Mouse (Mus musculus) CH12.LX (cell line): ENCODE results near the gene Cngb1. TPM values are rescaled to one million over a fixed set of nuclear protein-coding genes. Genes with fewer than 3 reads are reported as not detected.

Experiments used
- DNase-seq: peaks from one replicate; pipeline ENCODE4 v3.0.0-alpha.2; 2013; ENCODE audit errors: extremely low read depth
- H3K27ac ChIP-seq: 2 replicates; pipeline ENCODE4 v1.5.1; 2012; ENCODE audit warnings: low read depth, mild to moderate bottlenecking, control low read depth, moderate library complexity; ENCODE audit not compliant: insufficient read depth
- H3K27me3 ChIP-seq: replicated peaks from 2 replicates; pipeline ENCODE3; 2012; ENCODE audit warnings: inconsistent platforms
- H3K36me3 ChIP-seq, 2 experiments: replicated peaks in 1 of 2; 2 replicates each; pipeline versions ENCODE3 to v1.6.1; 2012; ENCODE audit warnings: inconsistent platforms in 1 of 2, low read length in 1 of 2, mild to moderate bottlenecking in 1 of 2, mixed read lengths in 1 of 2, moderate library complexity in 1 of 2; ENCODE audit not compliant: control insufficient read depth in 1 of 2, insufficient read depth in 1 of 2
- H3K4me1 ChIP-seq, 2 experiments: 2 replicates each; pipeline ENCODE4 v1.6.1; 2012; ENCODE audit warnings: inconsistent platforms in 1 of 2, moderate library complexity in 1 of 2; ENCODE audit not compliant: insufficient read depth in 2 of 2, control insufficient read depth in 1 of 2
- H3K4me2 ChIP-seq: 2 replicates; pipeline ENCODE4 v1.6.1; 2012; ENCODE audit warnings: low read depth, mild to moderate bottlenecking, control low read depth; ENCODE audit not compliant: poor library complexity, insufficient read depth, severe bottlenecking
- H3K4me3 ChIP-seq, 3 experiments: fragments of 150-350 bp in 1 of 3; sonication (generic) in 1 of 3; replicated peaks in 1 of 3; 2 replicates each; pipeline versions ENCODE3 to v1.5.1; 2011 to 2012; ENCODE audit warnings: low read depth in 2 of 3, low read length in 2 of 3, mild to moderate bottlenecking in 2 of 3, moderate library complexity in 2 of 3, control low read depth in 1 of 3, improper control_type of control experiment in 1 of 3, inconsistent platforms in 1 of 3, mixed read lengths in 1 of 3; ENCODE audit not compliant: poor library complexity in 1 of 3
- H3K79me2 ChIP-seq: replicated peaks from 2 replicates; pipeline ENCODE4 v1.6.1; 2012; ENCODE audit warnings: mild to moderate bottlenecking, moderate library complexity; ENCODE audit not compliant: control insufficient read depth, poor library complexity, insufficient read depth, severe bottlenecking; ENCODE audit errors: extremely low read depth
- H3K9ac ChIP-seq: 2 replicates; pipeline ENCODE4 v1.6.1; 2012; ENCODE audit warnings: low read depth, mild to moderate bottlenecking, control low read depth, moderate library complexity; ENCODE audit not compliant: insufficient read depth
- H3K9me3 ChIP-seq: replicated peaks from 2 replicates; pipeline ENCODE3; 2012; ENCODE audit warnings: low read length, inconsistent platforms, mixed read lengths
- BHLHE40 ChIP-seq: IDR thresholded peaks from 2 replicates; pipeline ENCODE4 v1.6.1; 2011; ENCODE audit warnings: mild to moderate bottlenecking, low read depth, low read length, improper control_type of control experiment
- CHD1 ChIP-seq: IDR thresholded peaks from 2 replicates; pipeline ENCODE4 v1.6.1; 2012; ENCODE audit warnings: low read depth, low read length, improper control_type of control experiment, inconsistent platforms
- CTCF ChIP-seq, 2 experiments: IDR thresholded peaks in 1 of 2; conservative IDR thresholded peaks in 1 of 2; 2 replicates each; pipeline ENCODE4 v1.5.1; 2011 to 2012; ENCODE audit warnings: low read depth in 2 of 2, low read length in 2 of 2, improper control_type of control experiment in 1 of 2, inconsistent platforms in 1 of 2, mild to moderate bottlenecking in 1 of 2, moderate library complexity in 1 of 2
- ELF1 ChIP-seq: IDR thresholded peaks from 2 replicates; pipeline ENCODE4 v1.6.1; 2014; ENCODE audit warnings: low read depth, mild to moderate bottlenecking, inconsistent platforms, low read length, improper control_type of control experiment
- EP300 ChIP-seq: IDR thresholded peaks from 2 replicates; pipeline ENCODE4 v1.6.1; 2011; ENCODE audit warnings: low read length, improper control_type of control experiment
- ETS1 ChIP-seq: conservative IDR thresholded peaks from 2 replicates; pipeline ENCODE4 v1.6.1; 2012; ENCODE audit warnings: low read depth, mild to moderate bottlenecking, inconsistent platforms, low read length, improper control_type of control experiment, moderate library complexity
- HCFC1 ChIP-seq: IDR thresholded peaks from 2 replicates; pipeline ENCODE4 v1.6.1; 2012; ENCODE audit warnings: low read depth, mild to moderate bottlenecking, inconsistent platforms, low read length, improper control_type of control experiment
- MAFK ChIP-seq: IDR thresholded peaks from 2 replicates; pipeline ENCODE4 v1.6.1; 2011; ENCODE audit warnings: low read length, improper control_type of control experiment; ENCODE audit not compliant: insufficient replicate concordance
- MAX ChIP-seq: IDR thresholded peaks from 2 replicates; pipeline ENCODE4 v1.6.1; 2011; ENCODE audit warnings: low read length, improper control_type of control experiment
- MAZ ChIP-seq: IDR thresholded peaks from 2 replicates; pipeline ENCODE4 v1.6.1; 2012; ENCODE audit warnings: low read depth, mild to moderate bottlenecking, inconsistent platforms, low read length, improper control_type of control experiment, moderate library complexity
- MEF2A ChIP-seq: IDR thresholded peaks from 2 replicates; pipeline ENCODE4 v1.6.1; 2014; ENCODE audit warnings: low read depth, mild to moderate bottlenecking, inconsistent platforms, low read length, improper control_type of control experiment, borderline replicate concordance
- MXI1 ChIP-seq: IDR thresholded peaks from 2 replicates; pipeline ENCODE4 v1.6.1; 2011; ENCODE audit warnings: mild to moderate bottlenecking, low read depth, low read length, improper control_type of control experiment
- NRF1 ChIP-seq: IDR thresholded peaks from 2 replicates; pipeline ENCODE4 v1.6.1; 2014; ENCODE audit warnings: low read depth, mild to moderate bottlenecking, inconsistent platforms, low read length, improper control_type of control experiment, moderate library complexity
- POLR2A ChIP-seq: IDR thresholded peaks from 2 replicates; pipeline ENCODE4 v1.6.1; 2011; ENCODE audit warnings: low read depth, mild to moderate bottlenecking, improper control_type of control experiment, low read length
- RAD21 ChIP-seq: IDR thresholded peaks from 2 replicates; pipeline ENCODE4 v1.6.1; 2011; ENCODE audit warnings: low read depth, mild to moderate bottlenecking, low read length, improper control_type of control experiment, moderate library complexity
- SMC3 ChIP-seq: IDR thresholded peaks from 2 replicates; pipeline ENCODE4 v1.6.1; 2011; ENCODE audit warnings: low read depth, low read length, improper control_type of control experiment
- TBP ChIP-seq: conservative IDR thresholded peaks from 2 replicates; pipeline ENCODE4 v1.6.1; 2011; ENCODE audit warnings: low read depth, low read length, improper control_type of control experiment
- TCF12 ChIP-seq: IDR thresholded peaks from 2 replicates; pipeline ENCODE4 v1.6.1; 2014; ENCODE audit warnings: low read depth, mild to moderate bottlenecking, inconsistent platforms, low read length, improper control_type of control experiment
- UBTF ChIP-seq: IDR thresholded peaks from 2 replicates; pipeline ENCODE4 v1.6.1; 2012; ENCODE audit warnings: low read depth, mild to moderate bottlenecking, inconsistent platforms, low read length, improper control_type of control experiment, moderate library complexity
- USF1 ChIP-seq: IDR thresholded peaks from 2 replicates; pipeline ENCODE4 v1.6.1; 2014; ENCODE audit warnings: low read depth, mild to moderate bottlenecking, inconsistent platforms, low read length, improper control_type of control experiment
- ZC3H11A ChIP-seq: IDR thresholded peaks from 2 replicates; pipeline ENCODE4 v1.6.1; 2012; ENCODE audit warnings: low read depth, mild to moderate bottlenecking, inconsistent platforms, low read length, improper control_type of control experiment
- ZMIZ1 ChIP-seq: IDR thresholded peaks from 2 replicates; pipeline ENCODE4 v1.6.1; 2012; ENCODE audit warnings: low read depth, mild to moderate bottlenecking, inconsistent platforms, low read length, improper control_type of control experiment
- dilution Hi-C: fragments of 300-500 bp; cut with MboI; formaldehyde crosslinking; loops from 2 replicates; pipeline ENCODE4 v1.14.3; 2020; ENCODE audit warnings: low sequenced_read_pairs; ENCODE audit not compliant: extremely low pct_unique_long_range_greater_than_20kb, extremely low pct_ligation_motif_present
- in situ Hi-C: fragments of 300-500 bp; cut with MboI; formaldehyde crosslinking; loops from 3 replicates; pipeline ENCODE4 v1.14.3; 2019; ENCODE audit warnings: low sequenced_read_pairs, low pct_ligation_motif_present, low pct_unique_long_range_greater_than_20kb, mixed read lengths
- polyA plus RNA-seq: library from polyadenylated mRNA; unstranded; fragments of >175 nt; gene quantifications from 2 replicates; pipeline ENCODE4 v1.2.1, GENCODE M21; 2012; ENCODE audit warnings: low read depth; ENCODE audit not compliant: insufficient read length
- total RNA-seq, 2 experiments: library from RNA; depleted of rRNA; stranded (reverse); fragments of 300-350 nt in 1 of 2; fragments of >200 nt in 1 of 2; gene quantifications; 2 replicates each; pipeline ENCODE4 v1.2.3; 2012 to 2014

Gene Cngb1
- total and polyA plus RNA-seq, 3 experiments, result not detected

- peaks cover 6 to 14% of the 10 kb centered on the region in 2 experiments for H3K4me1 ChIP-seq
- H3K79me2 ChIP-seq, result 0 out of 2 replicates have a peak, but pooled peaks cover 2% of the 10 kb centered on the region
- no peaks in the 10 kb centered on the region for H3K27me3 ChIP-seq
- no peaks in the 10 kb centered on the region for H3K9me3 ChIP-seq
- dilution Hi-C loops, result no loop called here
- H3K4me2 ChIP-seq, result no peak overlapping the region
- DNase-seq, result no peak
- H3K9ac ChIP-seq, result no peak overlapping the region
- H3K27ac ChIP-seq, result no peak overlapping the region
- TF ChIP-seq USF1 (no peak), CHD1 (no peak), BHLHE40 (0 out of 2 replicates have a peak, but pooled peaks have one; percentile 12), MAX (no peak), ZC3H11A (no peak), CTCF (conservative IDR thresholded peaks at IDR 0.05 in 1 of 2, IDR thresholded peaks at IDR 0.05 in 1 of 2; ENCODE audit: low read depth in 2 of 2, low read length in 2 of 2) (no peak), SMC3 (no peak), ETS1 (no peak)
- TF ChIP-seq, all 38 proteins: peak for 1
- Histone ChIP-seq H3K4me3 (no peak overlapping the region), H3K36me3 (peaks cover 9 to 55% of the 10 kb centered on the region in 2 experiments)
- in situ Hi-C loops, result no loop called here
Observed at GRCm38 (mm10) chr8:95335706-95336105, 29.3 kb upstream of the Cngb1 start.

DNA sequence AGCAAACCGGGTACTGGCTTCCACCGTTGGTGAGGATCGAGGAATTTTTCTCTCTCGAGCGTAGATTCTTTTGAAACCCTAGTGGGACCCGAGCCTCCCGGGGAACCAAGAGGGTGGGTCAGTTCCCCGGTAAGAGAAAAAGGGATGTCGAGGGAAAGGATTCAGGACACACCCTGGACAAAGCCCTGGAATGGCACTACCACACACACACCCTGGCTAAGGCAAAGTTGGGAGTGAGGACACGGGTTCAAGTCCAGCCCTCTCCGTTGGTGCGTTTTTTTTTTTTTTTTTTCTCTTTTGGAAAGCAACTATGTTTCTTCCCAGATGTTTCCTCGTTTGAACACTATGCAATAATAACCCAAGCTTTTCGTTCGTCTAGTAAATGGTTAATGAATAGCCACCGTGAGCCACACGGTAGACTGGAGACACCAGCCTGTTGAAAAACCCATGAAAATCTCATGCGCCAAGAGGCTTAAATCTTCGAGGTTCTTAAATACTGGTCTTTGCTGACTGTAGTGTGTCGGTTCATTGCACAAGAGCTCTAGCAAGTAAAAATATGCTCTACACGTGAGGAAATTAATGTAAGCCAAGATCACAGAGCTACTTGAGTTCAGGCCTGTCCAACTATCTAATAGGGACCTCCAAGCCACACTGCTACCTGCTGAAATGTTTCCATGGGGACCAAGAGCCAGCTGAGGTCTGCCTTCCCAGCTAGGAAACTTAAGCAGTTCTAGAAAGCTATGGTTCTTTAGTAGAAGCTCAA is 26.2 kb upstream of the Cngb1 start:
- Histone ChIP-seq H3K4me1 (peaks cover 6 to 22% of the 10 kb centered on the region in 2 experiments), H3K9me3 (no peaks in the 10 kb centered on the region), H3K4me2 (peak overlapping the region; percentile 62), H3K27ac (peak overlapping the region; percentile 18; the same call in 1 of the 2 replicates), H3K36me3 (peaks cover 24 to 51% of the 10 kb centered on the region in 2 experiments), H3K27me3 (no peaks in the 10 kb centered on the region), H3K79me2 (peaks cover 2% of the 10 kb centered on the region; the same call in 1 of the 2 replicates), H3K9ac (peak overlapping the region; percentile 61), H3K4me3 (peak overlapping the region; percentile 61 to 80 (median 72))
- no peak for DNase-seq
- TF ChIP-seq MAZ, result no peak
- 0 out of 2 replicates have a peak, but pooled peaks have one; percentile 24 for TF ChIP-seq BHLHE40
- dilution Hi-C loops, result no loop called here
- in situ Hi-C loops, result loop anchor here (5.0 kb wide), 2 partner anchors 75 to 95 kb away; no protein-coding TSS in a partner anchor

DNA sequence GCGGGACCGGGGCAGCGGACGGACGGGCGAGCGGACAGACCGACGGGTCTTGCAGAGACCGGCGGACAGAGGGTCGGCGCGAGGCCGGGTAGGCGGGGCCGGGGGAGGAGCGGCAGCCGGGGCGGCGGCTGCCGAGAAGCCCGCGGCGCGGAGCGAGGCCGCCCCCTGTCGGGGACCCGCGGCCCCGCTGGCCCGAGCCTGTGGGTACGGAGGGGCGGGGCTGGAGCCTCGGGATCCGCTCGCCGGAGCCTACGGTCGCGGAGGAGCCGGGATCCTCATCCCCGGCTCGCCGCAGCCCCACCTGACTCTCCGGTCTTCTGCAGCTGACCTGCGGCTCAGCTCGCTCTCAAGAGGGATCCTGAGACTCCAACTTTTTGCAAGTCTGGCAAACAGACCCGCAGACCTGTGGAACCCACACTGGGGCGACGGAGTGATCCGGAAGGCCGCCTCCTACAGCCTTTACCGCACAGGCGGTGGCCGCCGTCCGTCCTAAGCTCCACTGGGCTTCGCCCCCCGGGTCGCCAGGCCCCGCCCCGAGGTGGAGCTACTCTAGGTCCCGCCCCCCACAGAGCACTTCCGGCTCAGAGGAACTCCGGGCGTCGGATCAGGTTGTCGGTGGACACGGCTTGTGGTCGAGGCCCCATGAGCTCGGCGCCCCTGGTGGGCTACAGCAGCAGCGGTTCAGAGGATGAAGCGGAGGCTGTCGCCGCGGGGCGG is 25.5 kb upstream of the Cngb1 start, which contains the start of the genes Zfp319 and Usb1:
TSS of gene Zfp319 (minus strand) at position 231 of the 717 bp plus-strand sequence.
TSS of gene Usb1 (plus strand) at position 565 of the 717 bp plus-strand sequence.
- Histone ChIP-seq H3K27me3 (no peaks in the 10 kb centered on the region), H3K4me2 (peak within 1 kb of the TSS; percentile 88), H3K36me3 (peaks cover 27 to 52% of the 10 kb centered on the region in 2 experiments), H3K9ac (peak within 1 kb of the TSS; percentile 81), H3K79me2 (peaks cover 2% of the 10 kb centered on the region; the same call in 1 of the 2 replicates), H3K27ac (peak within 1 kb of the TSS; percentile 64), H3K4me1 (peaks cover 6 to 22% of the 10 kb centered on the region in 2 experiments), H3K4me3 (peak within 1 kb of the TSS; percentile 80 to 90 (median 83)), H3K9me3 (no peaks in the 10 kb centered on the region)
- peak; percentile 93 for DNase-seq
- dilution Hi-C loops (no loop called here), in situ Hi-C loops (loop anchor here (5.0 kb wide), 2 partner anchors 75 to 95 kb away; no protein-coding TSS in a partner anchor)
- TF ChIP-seq MAFK (no peak), ZMIZ1 (no peak; the same call in 1 of the 2 replicates), RAD21 (peak; percentile 64), EP300 (peak; percentile 10; the same call in 1 of the 2 replicates), TCF12 (peak; percentile 53), UBTF (peak; percentile 64), MAX (peak; percentile 13; the same call in 1 of the 2 replicates), MXI1 (peak; percentile 25; the same call in 1 of the 2 replicates), NRF1 (0 out of 2 replicates have a peak, but pooled peaks have one; percentile 16), MEF2A (peak; percentile 37; the same call in 1 of the 2 replicates), HCFC1 (peak; percentile 71), POLR2A (peak; percentile 95), TBP (no peak; the same call in 1 of the 2 replicates), ETS1 (no peak), BHLHE40 (no peak), ELF1 (peak; percentile 90)
